Mouse (Mus musculus) midbrain, embryonic 10.5 days (tissue): ENCODE data around the gene Usp49. TPM values are rescaled to one million over a fixed set of nuclear protein-coding genes. Genes with fewer than 3 reads are reported as not detected.

Experiments
- DNase-seq: peaks from one replicate; pipeline ENCODE4 v3.0.0-alpha.2; 2017; ENCODE audit warnings: low spot score
- H3K27ac ChIP-seq: fragments of 300-500 bp; sonication (generic); replicated peaks from 2 replicates; pipeline ENCODE4 v1.5.1; 2016; ENCODE audit warnings: mild to moderate bottlenecking
- H3K27me3 ChIP-seq: fragments of 300-500 bp; sonication (generic); 2 replicates; pipeline ENCODE4 v1.6.1; 2016; ENCODE audit warnings: low read depth, mild to moderate bottlenecking; ENCODE audit not compliant: poor library complexity, severe bottlenecking
- H3K36me3 ChIP-seq: fragments of 300-500 bp; sonication (generic); 2 replicates; pipeline ENCODE4 v1.6.1; 2016; ENCODE audit warnings: mild to moderate bottlenecking, moderate library complexity
- H3K4me1 ChIP-seq: fragments of 300-500 bp; sonication (generic); 2 replicates; pipeline ENCODE4 v1.6.1; 2016
- H3K4me3 ChIP-seq: fragments of 300-500 bp; sonication (generic); 2 replicates; pipeline ENCODE4 v1.5.1; 2016; ENCODE audit warnings: mild to moderate bottlenecking, moderate library complexity
- H3K9me3 ChIP-seq: fragments of 300-500 bp; sonication (generic); replicated peaks from 2 replicates; pipeline ENCODE4 v1.6.1; 2016; ENCODE audit warnings: mild to moderate bottlenecking
- WGBS: fragments of 180-500 bp; shearing (Covaris S2); methylation state at CpG from one replicate; pipeline ENCODE4 v1.1.7; 2016; 5-methylcytosine and 5-hydroxymethylcytosine counted together
- polyA plus RNA-seq: library from polyadenylated mRNA; unstranded; fragments of >200 nt; fragmentation: Nextera tagmentation; extraction: Ambion mirVana; gene quantifications from 2 replicates; pipeline ENCODE4 v1.2.1, GENCODE M21; 2016

Usp49 gene
- polyA plus RNA-seq, 1 experiment from 2014 or later = 4.9 TPM

- Histone ChIP-seq H3K27me3 (peaks cover 56% of the 10 kb centered on the region), H3K27ac (peak overlapping the region; percentile 92), H3K9me3 (no peaks in the 10 kb centered on the region), H3K4me1 (peaks cover 40% of the 10 kb centered on the region), H3K4me3 (peak overlapping the region; percentile 80), H3K36me3 (peaks cover 10% of the 10 kb centered on the region)
- DNase-seq = no peak
- 32% methylated on average over 13 of the region's 13 CpGs for WGBS
These were observed 63.4 kb downstream of the Usp49 start for GRCm38 (mm10) chr17:47693671-47694441.

GRCm38 (mm10) chr17:47694442-47694502 is 63.8 kb downstream of the Usp49 start, which contains the start of gene Gm21981:
Gm21981 (minus strand) TSS chr17:47694455.
- peaks cover 14% of the 10 kb centered on the region for H3K36me3 ChIP-seq
- DNase-seq = no peak
- peak within 1 kb of the TSS; percentile 92 for H3K27ac ChIP-seq
- H3K4me3 ChIP-seq = peak within 1 kb of the TSS; percentile 80
- 0% methylated on average over 3 of the region's 3 CpGs for WGBS
- H3K27me3 ChIP-seq = peaks cover 55% of the 10 kb centered on the region
- no peaks in the 10 kb centered on the region for H3K9me3 ChIP-seq
- H3K4me1 ChIP-seq = peaks cover 36% of the 10 kb centered on the region

- peaks cover 33% of the 10 kb centered on the region for H3K4me1 ChIP-seq
- peak within 1 kb of the TSS; percentile 92 for H3K27ac ChIP-seq
- DNase-seq = peak; percentile 100
- H3K27me3 ChIP-seq = peaks cover 50% of the 10 kb centered on the region
- no peaks in the 10 kb centered on the region for H3K9me3 ChIP-seq
- H3K4me3 ChIP-seq = peak within 1 kb of the TSS; percentile 80
- peaks cover 18% of the 10 kb centered on the region for H3K36me3 ChIP-seq
- under 1% methylated on average over 82 of the region's 82 CpGs for WGBS
These were observed 64.2 kb downstream of the Usp49 start, which contains the start of gene Prickle4 for GRCm38 (mm10) chr17:47694503-47695336. Prickle4 (minus strand) TSS chr17:47694736.

- Histone ChIP-seq H3K36me3 (peaks cover 24% of the 10 kb centered on the region), H3K4me3 (peak overlapping the region; percentile 80), H3K27ac (peak overlapping the region; percentile 92), H3K27me3 (peaks cover 44% of the 10 kb centered on the region), H3K4me1 (peaks cover 33% of the 10 kb centered on the region), H3K9me3 (no peaks in the 10 kb centered on the region)
- under 1% methylated on average over 21 of the region's 23 CpGs for WGBS
- DNase-seq = no peak
These were observed 64.8 kb downstream of the Usp49 start for GRCm38 (mm10) chr17:47695337-47695710.

- Histone ChIP-seq H3K27ac (no peak overlapping the region), H3K36me3 (peaks cover 52% of the 10 kb centered on the region), H3K4me3 (no peak overlapping the region), H3K9me3 (no peaks in the 10 kb centered on the region), H3K27me3 (peaks cover 33% of the 10 kb centered on the region), H3K4me1 (peaks cover 47% of the 10 kb centered on the region)
- 89% methylated on average over 10 of the region's 10 CpGs for WGBS
- no peak for DNase-seq
These were observed 67.7 kb downstream of the Usp49 start for GRCm38 (mm10) chr17:47698156-47698555.

- H3K36me3 ChIP-seq = peaks cover 59% of the 10 kb centered on the region
- H3K27me3 ChIP-seq = peaks cover 34% of the 10 kb centered on the region
- DNase-seq = no peak
- WGBS = 84% methylated on average over 2 of the region's 2 CpGs
- H3K9me3 ChIP-seq = no peaks in the 10 kb centered on the region
- no peak overlapping the region for H3K27ac ChIP-seq
- H3K4me1 ChIP-seq = peaks cover 45% of the 10 kb centered on the region
- no peak overlapping the region for H3K4me3 ChIP-seq
These were observed 68.6 kb downstream of the Usp49 start for GRCm38 (mm10) chr17:47699055-47699454.

- 85% methylated on average over 9 of the region's 9 CpGs for WGBS
- H3K4me3 ChIP-seq = no peak overlapping the region
- peaks cover 65% of the 10 kb centered on the region for H3K36me3 ChIP-seq
- H3K9me3 ChIP-seq = no peaks in the 10 kb centered on the region
- H3K27me3 ChIP-seq = peaks cover 40% of the 10 kb centered on the region
- peaks cover 26% of the 10 kb centered on the region for H3K4me1 ChIP-seq
- H3K27ac ChIP-seq = no peak overlapping the region
- no peak for DNase-seq
These were observed 71.3 kb downstream of the Usp49 start for GRCm38 (mm10) chr17:47701793-47702192.

GRCm38 (mm10) chr17:47702548-47703345 is 72.3 kb downstream of the Usp49 start:
- peaks cover 37% of the 10 kb centered on the region for H3K27me3 ChIP-seq
- H3K9me3 ChIP-seq = no peaks in the 10 kb centered on the region
- peak overlapping the region; percentile 14; the same call in 1 of the 2 replicates for H3K4me3 ChIP-seq
- WGBS = 42% methylated on average over 28 of the region's 28 CpGs
- DNase-seq = no peak
- H3K4me1 ChIP-seq = peaks cover 26% of the 10 kb centered on the region
- H3K27ac ChIP-seq = peak overlapping the region; percentile 0; the same call in 1 of the 2 replicates
- peaks cover 63% of the 10 kb centered on the region for H3K36me3 ChIP-seq

- Histone ChIP-seq H3K4me1 (peaks cover 26% of the 10 kb centered on the region), H3K9me3 (no peaks in the 10 kb centered on the region), H3K27me3 (peaks cover 37% of the 10 kb centered on the region), H3K27ac (peak overlapping the region; percentile 0; the same call in 1 of the 2 replicates), H3K36me3 (peaks cover 56% of the 10 kb centered on the region), H3K4me3 (peak overlapping the region; percentile 16; the same call in 1 of the 2 replicates)
- WGBS = 28% methylated on average over 20 of the region's 20 CpGs
- DNase-seq = no peak
These were observed 73.1 kb downstream of the Usp49 start for GRCm38 (mm10) chr17:47703556-47703955.

GRCm38 (mm10) chr17:47704692-47705091 is 74.2 kb downstream of the Usp49 start:
- no peak overlapping the region for H3K27ac ChIP-seq
- H3K4me3 ChIP-seq = no peak overlapping the region
- H3K9me3 ChIP-seq = no peaks in the 10 kb centered on the region
- 78% methylated on average over 4 of the region's 4 CpGs for WGBS
- H3K4me1 ChIP-seq = peaks cover 25% of the 10 kb centered on the region
- no peak for DNase-seq
- peaks cover 37% of the 10 kb centered on the region for H3K27me3 ChIP-seq
- peaks cover 47% of the 10 kb centered on the region for H3K36me3 ChIP-seq

- no peaks in the 10 kb centered on the region for H3K9me3 ChIP-seq
- H3K4me3 ChIP-seq = no peak overlapping the region
- H3K27ac ChIP-seq = no peak overlapping the region
- WGBS = 85% methylated on average over 1 of the region's 1 CpGs
- H3K36me3 ChIP-seq = peaks cover 33% of the 10 kb centered on the region
- peaks cover 37% of the 10 kb centered on the region for H3K27me3 ChIP-seq
- no peak for DNase-seq
- H3K4me1 ChIP-seq = peaks cover 21% of the 10 kb centered on the region
These were observed 75.7 kb downstream of the Usp49 start for GRCm38 (mm10) chr17:47706196-47706595.

- no peak for DNase-seq
These were observed 77.5 kb downstream of the Usp49 start for GRCm38 (mm10) chr17:47707961-47708360.

More at GRCm38 (mm10) chr17:47707961-47708360, 77.5 kb downstream of the Usp49 start:
- Histone ChIP-seq H3K4me3 (no peak overlapping the region), H3K4me1 (peaks cover 8% of the 10 kb centered on the region), H3K36me3 (peaks cover 15% of the 10 kb centered on the region), H3K27me3 (peaks cover 22% of the 10 kb centered on the region), H3K27ac (no peak overlapping the region), H3K9me3 (no peaks in the 10 kb centered on the region)
- 86% methylated on average over 3 of the region's 3 CpGs for WGBS
